In genomic region chr7:110769094-110769493, GRCm38 (mm10) we compare ENCODE assay signal across 8 mouse cellular contexts. TPM values are rescaled to one million over a fixed set of nuclear protein-coding genes. Genes with fewer than 3 reads are reported as not detected.
A peak's percentile ranks its signal among the peaks of the same experiment; 100 is the strongest.
DNase-seq lines count a peak whose midpoint lies in the region; ATAC-seq and TF ChIP-seq lines count a peak whose summit lies in the region.

No protein-coding gene starts in this region.

- 0 out of 2 replicates have a peak, but pooled peaks have one; percentile 33 for ATAC-seq in kidney, embryonic 14.5 days (ENCODE audit: low FRiP score, low TSS enrichment)

- 0% methylated on average over 4 of the region's 4 CpGs for WGBS in bone marrow, adult 2 months
- 28% methylated on average over 4 of the region's 4 CpGs for WGBS in heart, embryonic 10.5 days
- WGBS in kidney, embryonic 14.5 days, result 41% methylated on average over 4 of the region's 4 CpGs
- 9% methylated on average over 4 of the region's 4 CpGs for whole genome bisulfite sequencing in spleen, adult 2 months

- peaks cover 39% of the 10 kb centered on the region for H3K27me3 ChIP-seq in heart, embryonic 10.5 days (ENCODE audit: insufficient read depth, poor library complexity, severe bottlenecking)
- peaks cover 3% of the 10 kb centered on the region; the same call in 1 of the 2 replicates for H3K27me3 ChIP-seq in kidney, embryonic 14.5 days (ENCODE audit: control insufficient read depth, insufficient read depth, low read length)
- H3K27me3 ChIP-seq in spleen, adult 2 months (ENCODE audit: control insufficient read depth, insufficient read depth, low read length), result no peaks in the 10 kb centered on the region

- no peak; the same call in 1 of the 2 replicates for TF ChIP-seq POLR2A in bone marrow, adult 2 months (IDR thresholded peaks at IDR 0.05; ENCODE audit: borderline replicate concordance, control insufficient read depth, low read depth, low read length)
- TF ChIP-seq POLR2A in spleen, adult 2 months (IDR thresholded peaks at IDR 0.05; ENCODE audit: low read depth, low read length), result peak; percentile 76

- no peaks in the 10 kb centered on the region for H3K9me3 ChIP-seq in heart, embryonic 10.5 days
- no peaks in the 10 kb centered on the region for H3K9me3 ChIP-seq in kidney, embryonic 14.5 days (ENCODE audit: control insufficient read depth, low read length)

- DNase-seq in CD8-positive naive resting alpha-beta T cell, adult 2 months (ENCODE audit: low read depth in 2 of 2, low spot score in 2 of 2), result peak; percentile 8 to 42
- DNase-seq in heart, embryonic 10.5 days (ENCODE audit: low spot score), result no peak
- peak; percentile 44 for DNase-seq in lung, postnatal 10 days
- DNase-seq in spleen, adult 2 months (ENCODE audit: low read depth in 1 of 2, low spot score in 2 of 2), result peak; percentile 18 to 63
- DNase-seq in retina, embryonic 14.5 days (ENCODE audit: low spot score), result no peak
- no peak for DNase-seq in MN1 (ENCODE audit: low spot score)

- H3K9ac ChIP-seq in kidney, embryonic 14.5 days (ENCODE audit: low read depth, low read length), result peak overlapping the region; percentile 78

- no peak for TF ChIP-seq CTCF in bone marrow, adult 2 months (IDR thresholded peaks at IDR 0.05; ENCODE audit: control insufficient read depth, insufficient read depth, low read length)
- TF ChIP-seq CTCF in spleen, adult 2 months (IDR thresholded peaks at IDR 0.05; ENCODE audit: extremely low read depth, insufficient read depth, insufficient read length, insufficient replicate concordance), result no peak

- H3K27ac ChIP-seq in bone marrow, adult 2 months (ENCODE audit: control insufficient read depth, insufficient read depth, low read depth, low read length, poor library complexity), result peak overlapping the region; percentile 98
- H3K27ac ChIP-seq in heart, embryonic 10.5 days, result peak overlapping the region; percentile 88
- H3K27ac ChIP-seq in kidney, embryonic 14.5 days (ENCODE audit: low read depth, low read length), result peak overlapping the region; percentile 32; the same call in 1 of the 2 replicates
- peak overlapping the region; percentile 94 for H3K27ac ChIP-seq in spleen, adult 2 months (ENCODE audit: insufficient read depth, low read length)

- peaks cover 13% of the 10 kb centered on the region for H3K4me1 ChIP-seq in bone marrow, adult 2 months (ENCODE audit: control insufficient read depth, insufficient read depth, low read length)
- H3K4me1 ChIP-seq in heart, embryonic 10.5 days, result peaks cover 49% of the 10 kb centered on the region
- peaks cover 6% of the 10 kb centered on the region; the same call in 1 of the 2 replicates for H3K4me1 ChIP-seq in kidney, embryonic 14.5 days (ENCODE audit: control insufficient read depth, insufficient read depth, low read length)
- H3K4me1 ChIP-seq in spleen, adult 2 months (ENCODE audit: control insufficient read depth, insufficient read depth, insufficient read length), result peaks cover 35% of the 10 kb centered on the region

- H3K4me3 ChIP-seq in bone marrow, adult 2 months (replicated peaks; ENCODE audit: control insufficient read depth, low read depth, low read length), result peak overlapping the region; percentile 73
- peak overlapping the region; percentile 79 for H3K4me3 ChIP-seq in heart, embryonic 10.5 days
- H3K4me3 ChIP-seq in kidney, embryonic 14.5 days (ENCODE audit: low read length), result peak overlapping the region; percentile 56
- peak overlapping the region; percentile 78 for H3K4me3 ChIP-seq in spleen, adult 2 months (ENCODE audit: extremely low read depth, insufficient read depth, insufficient read length)

- H3K4me2 ChIP-seq in kidney, embryonic 14.5 days (replicated peaks; ENCODE audit: low read depth, low read length), result peak overlapping the region; percentile 96

- H3K36me3 ChIP-seq in heart, embryonic 10.5 days, result no peaks in the 10 kb centered on the region
- H3K36me3 ChIP-seq in kidney, embryonic 14.5 days (ENCODE audit: control insufficient read depth, insufficient read depth, low read length), result no peaks in the 10 kb centered on the region
- H3K36me3 ChIP-seq in spleen, adult 2 months (ENCODE audit: control insufficient read depth, insufficient read depth, low read length), result no peaks in the 10 kb centered on the region

RNA-seq across cellular contexts. Expression of gene Ampd3, which starts 1.1 kb away (rescaled TPM):
- 25.5 and 36.5 TPM in 2 replicates for polyA plus RNA-seq in bone marrow, adult 2 months (2011; ENCODE audit: insufficient read depth, insufficient read length, low replicate concordance, missing spikeins)
- polyA plus RNA-seq in heart, embryonic 10.5 days (2016; fragmentation: Nextera tagmentation; extraction: Ambion mirVana), result 4.9 and 5.7 TPM in 2 replicates
- polyA plus RNA-seq in kidney, embryonic 14.5 days (2014; fragmentation: Nextera tagmentation; extraction: Ambion mirVana), result 3.2 and 4.5 TPM in 2 replicates
- polyA plus RNA-seq in spleen, adult 2 months (2012; rRNA removed), result 15.8 and 21.8 TPM in 2 replicates

Comparison
In these comparisons a context has a peak if more than half of its experiments do, and no peak if none do; other contexts are left out.
1. DNase-seq: peak in CD8-positive naive resting alpha-beta T cell, adult 2 months (2 of 2), lung, postnatal 10 days (single experiment) and spleen, adult 2 months (2 of 2); none in heart, embryonic 10.5 days (single experiment), retina, embryonic 14.5 days (single experiment) and MN1 (single experiment).
2. H3K27ac ChIP-seq: peak in every context shown above with its lines; median percentile 98 in bone marrow, adult 2 months; 94 in spleen, adult 2 months; 88 in heart, embryonic 10.5 days; 32 in kidney, embryonic 14.5 days.
3. Peak in every context shown above with its lines, with median percentiles within 50 percentile points of each other: H3K4me3 ChIP-seq.